Mouse (Mus musculus): Measurements from ENCODE around the gene Mrps11.

Gene Mrps11

DNA sequence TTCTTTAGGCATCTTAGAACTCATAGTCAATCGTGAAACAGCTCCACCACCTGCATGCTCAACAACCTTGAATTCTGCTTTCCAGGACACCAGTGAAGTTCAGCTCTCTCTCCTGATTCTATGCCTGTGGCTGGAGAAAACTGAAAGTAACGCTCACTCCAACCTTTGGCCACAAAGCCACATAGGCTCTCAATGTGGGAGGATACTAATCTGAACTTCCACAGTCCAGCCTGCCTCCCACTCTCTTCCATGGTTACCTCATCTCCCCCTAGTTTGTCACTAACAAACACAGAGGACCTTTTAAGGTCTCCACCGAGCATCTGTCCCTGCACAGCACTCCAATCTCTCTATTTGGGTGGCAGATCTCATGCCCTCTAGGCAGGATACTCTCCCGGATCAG is 52.7 kb downstream of the Mrps11 start:
- Histone ChIP-seq H3K36me3 (ENCODE audit: insufficient read depth, low read length) (peaks cover 63% of the 10 kb centered on the region), H3K4me3 (replicated peaks; ENCODE audit: low read length) (no peak overlapping the region), H3K4me1 (replicated peaks; ENCODE audit: low read depth, low read length) (0 out of 2 replicates have a peak, but pooled peaks cover 2% of the 10 kb centered on the region), H3K9me3 (ENCODE audit: low read length) (no peaks in the 10 kb centered on the region), H3K27me3 (ENCODE audit: insufficient read depth, low read length) (no peaks in the 10 kb centered on the region)
- TF ChIP-seq NANOG (IDR thresholded peaks at IDR 0.05; ENCODE audit: borderline replicate concordance, low read length) (no peak), CTCF (conservative IDR thresholded peaks at IDR 0.05; ENCODE audit: low read length) (no peak), POU5F1 (IDR thresholded peaks at IDR 0.05; ENCODE audit: borderline replicate concordance, low read length) (no peak)

DNA sequence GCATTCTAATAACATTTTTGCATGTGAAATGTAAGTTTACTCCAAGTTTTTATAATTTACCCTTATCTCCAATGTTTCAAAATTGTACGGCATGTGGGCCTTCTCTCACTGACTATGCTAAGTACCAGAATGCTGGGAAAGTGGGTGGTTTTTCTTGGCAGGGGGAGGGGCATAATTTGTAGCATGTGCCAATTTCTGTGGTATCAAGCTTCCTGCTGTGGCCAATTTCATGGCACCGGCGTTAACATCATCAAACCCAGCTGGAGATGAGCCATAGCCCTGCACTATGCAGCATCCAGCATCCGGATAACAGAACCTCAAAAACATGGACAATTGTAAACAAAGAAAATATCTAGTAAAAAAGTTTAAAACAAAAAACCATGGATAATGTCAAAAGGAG is 54.3 kb downstream of the Mrps11 start:
- Histone ChIP-seq H3K4me3 (replicated peaks; ENCODE audit: low read length) (no peak overlapping the region), H3K36me3 (ENCODE audit: insufficient read depth, low read length) (peaks cover 77% of the 10 kb centered on the region), H3K9me3 (ENCODE audit: low read length) (no peaks in the 10 kb centered on the region), H3K4me1 (replicated peaks; ENCODE audit: low read depth, low read length) (0 out of 2 replicates have a peak, but pooled peaks cover 4% of the 10 kb centered on the region), H3K27me3 (ENCODE audit: insufficient read depth, low read length) (no peaks in the 10 kb centered on the region)
- TF ChIP-seq CTCF (conservative IDR thresholded peaks at IDR 0.05; ENCODE audit: low read length): no peak
- TF ChIP-seq POU5F1 (IDR thresholded peaks at IDR 0.05; ENCODE audit: borderline replicate concordance, low read length): no peak
- no peak for TF ChIP-seq NANOG (IDR thresholded peaks at IDR 0.05; ENCODE audit: borderline replicate concordance, low read length)

DNA sequence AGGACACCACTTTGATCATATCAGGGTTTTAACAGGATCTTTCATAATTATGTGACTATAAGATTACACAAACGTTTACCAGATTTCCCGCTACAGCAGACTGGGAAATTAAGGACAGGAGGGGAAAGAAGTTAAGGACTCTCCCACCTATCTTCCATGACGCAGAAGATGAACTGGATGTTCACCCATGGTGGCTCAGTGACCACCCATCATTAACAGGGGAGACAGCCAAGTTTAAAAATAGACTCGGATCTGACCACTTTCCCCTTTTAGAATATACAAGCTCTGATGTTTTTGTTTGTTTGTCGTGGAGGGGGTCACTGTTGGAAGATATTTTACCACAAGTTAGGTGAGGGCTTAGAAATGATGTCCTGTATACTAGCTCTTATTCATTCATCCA is 58.7 kb downstream of the Mrps11 start:
- Histone ChIP-seq H3K4me1 (replicated peaks; ENCODE audit: low read depth, low read length) (peaks cover 43% of the 10 kb centered on the region), H3K27me3 (ENCODE audit: insufficient read depth, low read length) (no peaks in the 10 kb centered on the region), H3K9me3 (ENCODE audit: low read length) (no peaks in the 10 kb centered on the region), H3K36me3 (ENCODE audit: insufficient read depth, low read length) (peaks cover 69% of the 10 kb centered on the region), H3K4me3 (replicated peaks; ENCODE audit: low read length) (no peak overlapping the region)
- no peak for TF ChIP-seq NANOG (IDR thresholded peaks at IDR 0.05; ENCODE audit: borderline replicate concordance, low read length)
- no peak for TF ChIP-seq CTCF (conservative IDR thresholded peaks at IDR 0.05; ENCODE audit: low read length)
- no peak for TF ChIP-seq POU5F1 (IDR thresholded peaks at IDR 0.05; ENCODE audit: borderline replicate concordance, low read length)
